Mouse (Mus musculus): Measurements from ENCODE around the gene Gm49355.

Gm49355 gene

DNA sequence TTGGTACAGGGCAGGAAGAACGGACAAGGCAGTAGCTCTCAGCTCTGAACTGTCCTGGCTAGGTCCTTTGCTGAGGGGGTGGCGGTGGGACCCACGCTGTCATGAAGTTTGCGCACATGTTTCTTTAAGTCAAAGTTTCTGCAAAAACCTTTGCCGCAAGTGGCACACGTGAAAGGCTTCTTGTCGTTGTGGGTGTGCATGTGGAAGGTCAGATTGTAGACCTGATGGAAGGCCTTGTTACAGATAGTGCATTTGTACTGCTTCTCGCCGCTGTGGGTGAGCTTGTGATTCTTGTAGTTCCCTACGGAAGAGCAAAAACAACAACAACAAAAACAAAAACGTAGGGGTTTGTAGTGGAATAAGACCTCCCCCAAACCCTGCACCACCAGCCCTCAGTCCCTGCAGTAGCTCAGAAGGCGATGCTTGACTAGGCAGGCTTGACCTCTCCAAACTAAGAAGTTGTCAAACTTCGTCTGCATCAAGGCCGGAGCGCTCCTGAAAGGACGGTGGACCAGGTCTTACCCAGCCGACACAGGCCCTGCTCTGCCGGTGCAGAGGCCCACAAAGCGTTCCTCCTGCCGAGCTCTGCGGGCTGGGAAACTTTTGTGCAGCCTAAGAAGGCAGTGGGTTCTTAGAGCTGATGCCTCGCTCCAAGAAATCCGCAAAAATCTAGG, 58.8 kb downstream of the Gm49355 start:
- no peak for DNase-seq (ENCODE audit: low read depth)

DNA sequence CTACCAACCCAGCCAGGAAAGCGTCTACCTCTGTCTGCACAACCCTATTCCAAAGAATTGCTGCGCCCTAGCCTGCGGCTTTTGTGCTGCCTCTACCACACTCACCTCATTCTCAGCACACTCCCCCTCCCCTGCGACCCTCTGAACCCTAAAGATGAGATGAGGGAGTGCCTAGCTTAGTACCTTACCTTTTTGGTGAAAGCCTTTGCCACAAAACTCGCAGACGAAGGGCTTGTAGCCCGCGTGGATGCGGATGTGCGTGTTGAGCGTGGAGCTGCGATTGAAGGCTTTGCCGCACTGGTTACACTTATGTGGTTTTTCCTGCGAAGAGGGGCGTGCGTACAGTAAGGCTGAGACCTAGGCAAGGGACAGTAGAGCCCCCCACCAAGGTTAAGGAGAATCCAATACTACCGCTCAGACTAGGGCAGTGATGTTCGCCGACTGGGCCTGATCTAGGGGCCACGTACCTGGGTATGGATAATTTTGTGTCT, 59.7 kb downstream of the Gm49355 start:
- DNase-seq (ENCODE audit: low read depth) = no peak

DNA sequence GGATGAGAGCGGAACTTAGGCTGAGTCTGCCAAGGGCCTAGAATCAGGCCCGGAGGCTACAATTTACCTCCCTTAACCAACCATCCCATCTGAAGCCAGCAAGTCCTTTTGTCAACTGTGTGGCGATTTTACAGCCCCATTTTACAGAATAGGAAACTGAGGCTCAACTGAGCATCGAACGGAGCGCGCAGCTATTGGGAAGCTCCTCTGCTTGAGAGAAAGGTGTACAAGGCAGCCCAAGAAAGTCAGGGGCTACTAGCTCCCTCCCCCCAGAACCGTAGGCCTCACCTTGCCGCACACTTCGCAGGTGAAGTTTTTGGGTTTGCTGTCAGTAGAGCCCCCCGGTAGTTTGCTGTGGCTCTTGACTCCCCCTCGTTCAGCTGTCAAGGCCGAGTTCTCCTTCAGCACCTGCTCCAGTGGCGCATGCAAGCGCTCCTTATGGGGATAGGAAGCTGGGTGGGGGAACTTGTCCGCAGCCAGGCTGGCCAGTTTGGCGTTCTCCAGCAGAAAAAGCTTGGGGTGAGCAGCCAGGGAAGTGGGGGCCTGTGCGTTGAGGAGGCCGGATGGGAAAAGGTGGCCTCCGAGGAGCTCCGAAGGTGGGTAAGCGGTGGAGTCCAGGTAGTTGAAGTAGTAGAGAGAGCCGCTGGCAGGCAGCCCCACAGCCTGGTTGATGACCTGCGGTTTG, 60.4 kb downstream of the Gm49355 start:
- no peak for DNase-seq (ENCODE audit: low read depth)

DNA sequence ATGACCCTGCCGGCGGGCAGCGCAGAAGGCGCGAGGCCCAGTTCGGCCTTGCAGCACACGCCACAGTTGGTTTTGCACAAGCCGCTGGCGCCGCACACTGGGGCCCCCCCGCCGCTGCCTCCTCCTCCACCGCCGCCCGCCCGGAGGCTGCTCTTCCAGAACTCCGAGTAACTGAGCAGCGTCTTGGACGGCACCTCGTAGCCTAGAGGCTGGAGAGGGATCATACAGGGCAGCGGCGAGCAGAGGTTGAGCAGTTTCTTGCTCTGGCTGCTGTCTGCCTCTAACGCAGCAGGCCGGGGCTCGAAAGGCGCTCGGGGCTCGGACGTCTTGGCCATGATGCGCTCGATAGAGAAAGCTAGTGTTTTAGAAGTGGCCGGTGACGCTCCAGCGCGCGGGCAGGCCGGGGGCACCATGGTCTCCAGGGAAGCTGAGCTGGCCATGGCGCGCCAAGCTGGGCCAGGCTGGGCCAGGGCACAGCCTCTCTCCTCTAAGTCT, 61.0 kb downstream of the Gm49355 start:
- DNase-seq (ENCODE audit: low read depth) = no peak

DNA sequence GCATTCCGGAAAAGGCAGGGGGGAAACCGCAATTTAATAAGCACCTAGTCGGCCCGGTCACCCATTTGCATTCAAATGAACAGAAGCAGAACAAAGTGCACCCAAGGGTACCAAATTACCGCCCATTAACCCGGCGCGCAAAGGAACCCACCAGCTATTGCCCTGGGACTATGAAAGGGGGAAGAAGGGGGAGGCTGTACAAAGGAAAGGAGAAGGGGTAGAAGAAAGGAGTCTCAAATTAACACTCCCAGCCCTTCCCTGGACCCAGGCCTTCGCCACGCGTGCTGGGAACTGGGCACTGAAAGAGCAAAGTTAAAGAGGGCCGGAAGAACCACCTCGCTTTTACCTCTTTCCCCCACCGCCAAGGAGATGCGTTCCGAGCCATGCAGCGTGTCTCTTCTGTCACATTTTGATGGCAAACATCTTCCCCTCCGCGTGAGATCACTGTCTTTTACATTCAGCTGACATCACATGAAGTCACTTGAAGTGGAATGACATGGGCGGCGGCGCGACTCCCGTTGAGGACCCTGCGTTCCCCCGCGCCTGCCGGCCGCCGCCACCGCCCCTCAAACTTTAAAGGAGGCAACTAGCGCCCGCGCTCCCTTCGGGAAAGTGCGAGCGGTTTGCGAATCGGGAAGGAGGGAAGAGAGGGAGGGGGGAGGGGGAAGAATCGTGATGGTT, 61.6 kb downstream of the Gm49355 start:
- no peak for DNase-seq (ENCODE audit: low read depth)

DNA sequence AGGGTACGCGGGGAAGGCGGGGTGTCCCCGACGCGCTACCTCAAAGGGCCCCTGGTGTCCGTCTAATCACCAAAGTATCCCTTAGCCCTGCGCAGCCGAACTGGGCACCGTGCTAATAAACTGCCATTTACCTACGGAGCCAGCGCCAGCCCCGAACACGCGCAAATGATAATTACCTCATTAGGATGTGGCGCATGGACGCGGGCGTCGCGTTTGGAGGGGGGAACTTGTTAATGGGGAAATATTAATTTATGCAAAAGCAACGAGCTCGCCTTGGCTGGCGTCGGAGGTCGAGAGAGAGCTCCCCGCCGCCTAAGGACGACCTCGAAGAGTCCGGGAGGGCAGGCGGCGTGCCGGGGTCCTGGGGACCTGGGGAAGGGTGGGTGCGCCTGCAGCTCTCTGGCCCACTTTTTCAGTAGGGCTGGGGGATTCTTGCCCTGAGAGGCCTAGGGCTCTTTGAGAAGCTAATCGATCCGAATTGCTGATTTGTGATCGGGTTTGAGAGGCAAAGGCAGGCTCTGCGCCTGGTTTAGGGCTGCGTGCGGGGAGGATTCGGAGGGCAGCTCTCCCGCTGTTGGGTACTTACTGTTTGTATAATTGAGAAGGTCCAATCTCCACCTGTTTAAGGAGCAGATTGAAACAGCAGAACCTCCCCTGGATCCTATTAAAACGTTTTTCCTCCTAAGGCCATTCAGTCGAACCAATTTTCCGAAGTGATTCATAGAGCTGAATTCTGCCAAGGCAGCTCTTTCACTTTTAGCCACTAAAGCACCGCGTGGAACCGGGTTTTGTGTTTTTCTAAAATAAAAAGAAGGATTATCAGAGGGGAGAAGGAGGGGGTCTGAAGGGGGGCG, 62.5 kb downstream of the Gm49355 start:
- DNase-seq (ENCODE audit: low read depth) = no peak

DNA sequence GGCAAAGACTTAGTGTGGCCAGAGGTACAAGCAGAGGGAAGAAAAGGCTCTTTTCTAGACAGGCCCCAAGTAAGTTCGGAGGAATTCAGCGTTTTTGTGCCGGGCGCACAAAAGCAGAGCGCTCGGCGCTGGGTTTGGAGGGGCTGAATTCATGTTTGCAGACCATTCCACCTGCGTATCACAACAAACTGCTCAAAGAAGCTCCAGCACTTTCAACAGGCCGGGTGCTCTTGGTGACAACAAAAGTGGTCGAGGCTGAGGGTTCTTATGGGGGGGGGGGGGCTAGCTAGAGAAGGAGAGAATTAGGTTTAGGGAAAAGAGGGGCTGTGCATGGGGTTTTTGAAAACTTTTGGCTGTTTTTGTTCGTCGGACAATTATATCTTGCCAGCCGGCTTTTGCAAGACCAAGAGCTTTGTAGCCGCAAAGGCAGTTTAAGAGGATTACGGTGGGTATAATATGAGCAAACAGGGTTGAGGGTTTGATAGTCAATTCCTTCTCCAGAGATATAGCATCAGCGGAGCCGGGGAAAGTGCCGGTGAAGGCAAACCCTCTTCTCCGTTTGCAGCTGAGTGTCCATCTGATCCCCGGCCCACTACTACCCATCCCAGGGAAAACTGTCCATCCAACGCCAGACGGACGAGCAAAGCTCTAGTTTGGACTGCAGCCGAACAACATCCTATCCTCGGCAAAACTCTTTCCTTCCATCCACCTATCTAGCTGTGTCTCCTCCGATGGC, 63.3 kb downstream of the Gm49355 start:
- DNase-seq (ENCODE audit: low read depth) = no peak

DNA sequence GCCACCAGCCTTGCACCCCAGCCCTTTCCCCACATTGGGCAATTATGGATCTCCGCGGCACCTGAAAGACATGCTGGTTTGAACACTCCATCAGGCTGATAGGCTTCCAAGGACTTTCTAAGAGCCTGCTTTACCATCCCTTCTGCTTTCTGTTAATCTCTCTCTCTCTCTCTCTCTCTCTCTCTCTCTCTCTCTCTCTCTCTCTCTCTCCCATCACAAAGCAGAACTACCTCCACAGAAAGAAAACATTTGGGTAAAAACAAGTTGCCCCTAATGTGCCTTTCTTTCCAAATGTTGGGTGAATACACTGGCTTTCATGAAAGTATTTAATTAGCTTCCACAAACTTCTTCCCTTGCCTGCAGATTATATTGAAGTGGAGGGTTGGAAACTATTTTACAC, 64.3 kb downstream of the Gm49355 start, which contains the start of gene Fezf2:
Gene Fezf2 (minus strand): TSS at position 101 of the 400 bp plus-strand sequence.
- DNase-seq (ENCODE audit: low read depth) = no peak

DNA sequence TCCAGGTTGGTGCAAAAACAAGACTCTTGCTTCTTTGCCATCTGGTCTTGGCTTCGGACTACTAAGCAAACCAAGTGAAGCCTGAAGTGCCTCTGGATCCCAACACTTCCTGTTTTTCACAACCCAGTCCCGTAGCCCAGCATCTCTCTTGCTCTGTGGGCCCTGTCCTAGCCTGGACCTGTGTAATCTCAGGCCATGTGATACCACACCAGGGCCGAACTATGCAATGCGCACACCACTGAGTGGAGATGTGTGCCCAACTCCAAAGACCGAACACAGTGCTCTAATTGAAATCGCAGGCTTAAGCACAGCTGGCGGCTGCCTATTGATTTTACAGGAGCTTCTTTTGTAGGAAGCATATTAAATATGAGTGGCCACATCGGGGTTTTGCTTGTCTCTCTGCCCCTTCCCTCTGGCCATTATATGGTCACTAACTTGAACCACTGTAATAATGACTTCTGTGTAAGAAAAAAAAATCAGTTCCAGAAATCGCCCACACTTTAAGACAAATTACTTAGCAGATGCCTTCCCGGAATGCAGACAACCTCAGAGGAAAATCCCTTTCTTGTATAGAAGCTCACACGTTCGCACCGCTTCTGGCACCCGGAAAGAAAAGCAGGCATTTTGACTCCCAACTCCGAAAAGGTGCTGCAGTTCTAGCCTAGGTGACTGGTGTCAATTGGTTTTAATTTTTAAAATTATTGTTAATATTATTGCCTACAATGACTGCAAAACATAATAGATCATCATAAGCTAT, 65.7 kb downstream of the Gm49355 start:
- no peak for DNase-seq (ENCODE audit: low read depth)

DNA sequence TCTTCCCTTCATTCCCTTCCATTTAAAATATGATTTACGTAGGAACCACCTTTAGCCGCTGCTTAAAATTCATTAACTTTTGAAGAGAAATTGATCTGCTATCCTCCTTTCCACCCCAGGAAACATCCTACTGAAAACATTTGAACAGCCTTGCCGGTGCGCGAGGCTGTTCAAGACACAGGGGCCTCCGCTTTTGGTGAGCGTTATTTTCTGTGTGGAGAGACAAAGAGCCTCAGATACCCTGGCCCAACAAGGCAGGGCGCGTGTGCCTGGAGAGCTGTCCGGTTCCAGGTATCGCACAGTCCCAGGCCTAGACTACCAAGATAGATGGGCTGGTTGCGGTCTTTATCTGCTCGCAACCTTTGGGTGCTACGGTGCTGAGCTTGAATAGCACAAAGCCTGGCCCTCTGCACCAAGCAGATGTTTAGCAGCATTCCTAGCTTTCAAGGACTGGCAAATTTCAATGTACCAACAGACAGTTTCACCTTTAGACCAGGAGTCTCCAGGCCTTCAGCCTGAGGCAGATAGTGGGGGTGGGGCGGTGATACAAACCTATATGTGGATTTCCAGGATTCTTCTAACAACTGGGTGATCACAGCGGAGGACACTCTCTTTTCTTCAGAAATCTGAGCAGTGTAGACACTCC, 66.6 kb downstream of the Gm49355 start:
- no peak for DNase-seq (ENCODE audit: low read depth)

Data from NIH3T3 (cell line).